Mouse (Mus musculus): ENCODE data around the gene Kcna7.

DNA sequence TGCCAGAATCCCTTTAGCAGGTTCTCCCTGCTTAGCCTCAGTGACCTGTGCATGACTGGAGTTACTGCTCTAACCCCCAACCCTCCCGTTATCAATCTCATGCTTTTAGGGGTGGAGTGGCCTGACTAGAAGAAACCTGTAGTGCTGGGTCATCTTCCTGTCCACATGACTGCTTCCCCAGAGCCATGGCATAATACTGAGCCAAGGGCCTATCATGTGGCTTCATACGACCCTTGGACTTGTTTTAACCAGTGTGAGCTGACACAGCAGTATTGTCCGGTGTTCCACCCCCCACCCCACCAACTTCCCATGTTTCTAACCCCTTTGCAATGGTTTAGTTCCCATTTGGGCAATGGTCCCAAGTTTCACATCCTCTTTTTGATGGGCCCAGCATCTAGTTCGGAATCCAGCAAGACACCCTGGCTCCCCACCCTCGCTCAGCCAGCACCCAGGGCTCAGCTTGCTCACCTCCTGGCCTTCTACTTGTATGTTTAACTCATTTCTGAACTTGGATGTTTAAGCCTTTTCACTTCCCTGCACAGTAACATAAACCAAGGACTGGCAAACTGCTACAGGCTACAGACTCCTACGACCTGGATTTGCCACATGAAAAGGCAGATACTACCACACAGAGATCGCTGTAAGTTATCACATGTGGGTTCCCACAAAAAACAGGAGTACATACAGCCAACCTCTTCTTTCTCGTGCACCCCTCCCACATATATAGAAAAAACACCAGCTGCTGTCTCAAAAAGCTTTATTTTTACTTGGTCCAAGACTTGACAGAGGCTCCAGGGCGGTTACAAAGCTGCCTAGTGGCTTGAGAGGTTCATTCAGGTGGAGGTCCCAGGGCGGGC, 52.0 kb downstream of the Kcna7 start:
- TF ChIP-seq CTCF (IDR thresholded peaks at IDR 0.05; ENCODE audit: low read depth) (no peak), EP300 (IDR thresholded peaks at IDR 0.05; ENCODE audit: low read depth) (peak; percentile 72)
